Mouse (Mus musculus) intestine, embryonic 14.5 days (tissue): Measurements from ENCODE around the gene Hoxd12. TPM values are rescaled to one million over a fixed set of nuclear protein-coding genes. Genes with fewer than 3 reads are reported as not detected.

Experiments
- ATAC-seq: fragments of 200-750 bp; cut with Nextera tagmentation; replicated peaks from 2 replicates; pipeline ENCODE4 v1.8.0; 2017; ENCODE audit warnings: low read depth, moderate number of reproducible peaks, moderate TSS enrichment, moderate library complexity; ENCODE audit not compliant: low FRiP score, low TSS enrichment
- DNase-seq: peaks from one replicate; pipeline ENCODE4 v3.0.0-alpha.2; 2018; ENCODE audit warnings: low spot score
- H3K27ac ChIP-seq: fragments of 300-500 bp; sonication (generic); 2 replicates; pipeline ENCODE4 v1.5.1; 2014; ENCODE audit warnings: low read depth, mild to moderate bottlenecking, control low read depth
- H3K27me3 ChIP-seq: fragments of 300-500 bp; sonication (generic); replicated peaks from 2 replicates; pipeline ENCODE4 v1.6.1; 2014; ENCODE audit warnings: low read length, control low read depth; ENCODE audit not compliant: control insufficient read depth, insufficient read depth
- H3K36me3 ChIP-seq: fragments of 300-500 bp; sonication (generic); 2 replicates; pipeline ENCODE4 v1.6.1; 2014; ENCODE audit warnings: low read length, control low read depth; ENCODE audit not compliant: control insufficient read depth, insufficient read depth
- H3K4me1 ChIP-seq: fragments of 300-500 bp; sonication (generic); replicated peaks from 2 replicates; pipeline ENCODE4 v1.6.1; 2014; ENCODE audit warnings: low read length, control low read depth, mixed read lengths; ENCODE audit not compliant: control insufficient read depth, insufficient read depth
- H3K4me2 ChIP-seq: fragments of 300-500 bp; sonication (generic); 2 replicates; pipeline ENCODE4 v1.6.1; 2014; ENCODE audit warnings: low read length
- H3K4me3 ChIP-seq: fragments of 300-500 bp; sonication (generic); 2 replicates; pipeline ENCODE4 v1.5.1; 2014; ENCODE audit warnings: low read depth, low read length, control low read depth, mixed read lengths
- H3K9ac ChIP-seq: fragments of 300-500 bp; sonication (generic); 2 replicates; pipeline ENCODE4 v1.6.1; 2014; ENCODE audit warnings: mild to moderate bottlenecking, low read length
- H3K9me3 ChIP-seq: fragments of 300-500 bp; sonication (generic); 2 replicates; pipeline ENCODE4 v1.6.1; 2016; ENCODE audit warnings: low read length, control low read depth; ENCODE audit not compliant: control insufficient read depth
- WGBS: fragments of 180-500 bp; shearing (Covaris S2); extraction: QIAGEN DNeasy Blood & Tissue Kit; methylation state at CpG from one replicate; pipeline ENCODE4 v1.1.7; 2014; 5-methylcytosine and 5-hydroxymethylcytosine counted together
- polyA plus RNA-seq: library from polyadenylated mRNA; unstranded; fragments of >200 nt; fragmentation: Nextera tagmentation; extraction: Ambion mirVana; gene quantifications from 2 replicates; pipeline ENCODE4 v1.2.1, GENCODE M21; 2014

Gene Hoxd12
- polyA plus RNA-seq, 1 experiment from 2014 or later: 0.34 TPM

GRCm38 (mm10) chr2:74669230-74669578 lies 5.6 kb upstream of the Hoxd12 start:
- H3K9ac ChIP-seq: no peak overlapping the region
- no peak overlapping the region for H3K4me2 ChIP-seq
- H3K9me3 ChIP-seq: no peaks in the 10 kb centered on the region
- H3K27me3 ChIP-seq: peaks cover 100% of the 10 kb centered on the region
- peak overlapping the region; percentile 37; the same call in 1 of the 2 replicates for H3K4me3 ChIP-seq
- H3K27ac ChIP-seq: no peak overlapping the region
- peaks cover 6% of the 10 kb centered on the region; the same call in 1 of the 2 replicates for H3K4me1 ChIP-seq
- 0% methylated on average over 3 of the region's 3 CpGs for WGBS
- no peaks in the 10 kb centered on the region for H3K36me3 ChIP-seq
- DNase-seq (peak; percentile 49), ATAC-seq (no peak)

GRCm38 (mm10) chr2:74669650-74670235 lies 5.1 kb upstream of the Hoxd12 start:
- peaks cover 100% of the 10 kb centered on the region for H3K27me3 ChIP-seq
- no peak overlapping the region for H3K4me3 ChIP-seq
- no peak for ATAC-seq
- H3K4me2 ChIP-seq: 0 out of 2 replicates have a peak overlapping the region, but pooled peaks have one; percentile 6
- no peak overlapping the region for H3K9ac ChIP-seq
- peak; percentile 77 for DNase-seq
- peaks cover 6% of the 10 kb centered on the region; the same call in 1 of the 2 replicates for H3K4me1 ChIP-seq
- H3K36me3 ChIP-seq: no peaks in the 10 kb centered on the region
- no peaks in the 10 kb centered on the region for H3K9me3 ChIP-seq
- WGBS: 3% methylated on average over 14 of the region's 14 CpGs
- H3K27ac ChIP-seq: no peak overlapping the region

- Histone ChIP-seq H3K4me1 (peaks cover 6% of the 10 kb centered on the region; the same call in 1 of the 2 replicates), H3K36me3 (no peaks in the 10 kb centered on the region), H3K4me2 (no peak overlapping the region), H3K9ac (no peak overlapping the region), H3K27me3 (peaks cover 100% of the 10 kb centered on the region), H3K27ac (no peak overlapping the region), H3K9me3 (no peaks in the 10 kb centered on the region), H3K4me3 (no peak overlapping the region)
- WGBS: 5% methylated on average over 3 of the region's 3 CpGs
- peak; percentile 54 for DNase-seq
- ATAC-seq: no peak
These were observed 4.1 kb upstream of the Hoxd12 start for GRCm38 (mm10) chr2:74670632-74671188.

GRCm38 (mm10) chr2:74671847-74672246 lies 3.0 kb upstream of the Hoxd12 start:
- H3K4me2 ChIP-seq: no peak overlapping the region
- no peak for ATAC-seq
- WGBS: 15% methylated on average over 5 of the region's 5 CpGs
- no peak overlapping the region for H3K4me3 ChIP-seq
- H3K9ac ChIP-seq: no peak overlapping the region
- H3K27ac ChIP-seq: no peak overlapping the region
- no peaks in the 10 kb centered on the region for H3K36me3 ChIP-seq
- peaks cover 100% of the 10 kb centered on the region for H3K27me3 ChIP-seq
- H3K4me1 ChIP-seq: peaks cover 6% of the 10 kb centered on the region; the same call in 1 of the 2 replicates
- H3K9me3 ChIP-seq: no peaks in the 10 kb centered on the region
- peak; percentile 68 for DNase-seq

GRCm38 (mm10) chr2:74672481-74673362 lies 2.1 kb upstream of the Hoxd12 start:
- H3K27ac ChIP-seq: no peak overlapping the region
- H3K9ac ChIP-seq: no peak overlapping the region
- WGBS: 3% methylated on average over 40 of the region's 40 CpGs
- H3K36me3 ChIP-seq: no peaks in the 10 kb centered on the region
- H3K4me3 ChIP-seq: peak overlapping the region; percentile 28
- no peaks in the 10 kb centered on the region for H3K9me3 ChIP-seq
- H3K4me1 ChIP-seq: peaks cover 5% of the 10 kb centered on the region; the same call in 1 of the 2 replicates
- H3K4me2 ChIP-seq: peak overlapping the region; percentile 47
- DNase-seq (peak; percentile 79), ATAC-seq (no peak; the same call in 1 of the 2 replicates)
- peaks cover 100% of the 10 kb centered on the region for H3K27me3 ChIP-seq

GRCm38 (mm10) chr2:74673835-74674425 lies 883 bp upstream of the Hoxd12 start:
- Histone ChIP-seq H3K4me3 (no peak overlapping the region), H3K4me2 (no peak overlapping the region), H3K9me3 (no peaks in the 10 kb centered on the region), H3K27me3 (peaks cover 100% of the 10 kb centered on the region), H3K36me3 (no peaks in the 10 kb centered on the region), H3K4me1 (no peaks in the 10 kb centered on the region), H3K27ac (no peak overlapping the region), H3K9ac (no peak overlapping the region)
- 5% methylated on average over 24 of the region's 24 CpGs for WGBS
- DNase-seq: peak; percentile 62
- no peak for ATAC-seq

- H3K36me3 ChIP-seq: no peaks in the 10 kb centered on the region
- H3K4me2 ChIP-seq: peak overlapping the region; percentile 18; the same call in 1 of the 2 replicates
- H3K4me3 ChIP-seq: no peak overlapping the region; the same call in 1 of the 2 replicates
- peaks cover 100% of the 10 kb centered on the region for H3K27me3 ChIP-seq
- no peak overlapping the region for H3K27ac ChIP-seq
- no peak overlapping the region for H3K9ac ChIP-seq
- H3K4me1 ChIP-seq: no peaks in the 10 kb centered on the region
- WGBS: 3% methylated on average over 24 of the region's 24 CpGs
- no peak for ATAC-seq
- H3K9me3 ChIP-seq: no peaks in the 10 kb centered on the region
- no peak for DNase-seq
These were observed 961 bp downstream of the Hoxd12 start for GRCm38 (mm10) chr2:74675666-74676282.
